Mouse (Mus musculus) ES-Bruce4 (cell line): ENCODE data around the gene Vangl1.

Experiments used
- CTCF ChIP-seq: IDR thresholded peaks from one replicate; pipeline ENCODE4 v1.8.1; 2011; ENCODE audit warnings: low read depth, low read length
- EP300 ChIP-seq: IDR thresholded peaks from 2 replicates; pipeline ENCODE4 v1.6.1; 2011; ENCODE audit warnings: low read depth, low read length; ENCODE audit not compliant: insufficient read depth
- POLR2A ChIP-seq: IDR thresholded peaks from one replicate; pipeline ENCODE4 v1.8.1; 2011; ENCODE audit warnings: low read length; ENCODE audit not compliant: insufficient read depth

GRCm38 (mm10) chr3:102149941-102150340, 54.6 kb downstream of the Vangl1 start:
- TF ChIP-seq CTCF (no peak), POLR2A (no peak), EP300 (no peak)
